Mouse (Mus musculus) liver, postnatal 0 days (tissue): ENCODE results near the gene Nme6. TPM values are rescaled to one million over a fixed set of nuclear protein-coding genes. Genes with fewer than 3 reads are reported as not detected.

Experiments
- ATAC-seq: fragments of 200-750 bp; cut with Nextera tagmentation; 2 replicates; pipeline ENCODE4 v1.8.0; 2017; ENCODE audit warnings: mild to moderate bottlenecking, moderate library complexity
- DNase-seq: peaks from one replicate; pipeline ENCODE4 v3.0.0-alpha.2; 2016
- H3K27ac ChIP-seq: fragments of 300-500 bp; sonication (generic); 2 replicates; pipeline ENCODE4 v1.5.1; 2014; ENCODE audit warnings: antibody characterized with exemption, moderate library complexity, mild to moderate bottlenecking, low read depth
- H3K27me3 ChIP-seq: fragments of 300-500 bp; sonication (generic); 2 replicates; pipeline ENCODE4 v1.6.1; 2014; ENCODE audit warnings: low read length, control low read depth, mixed read lengths; ENCODE audit not compliant: insufficient read depth
- H3K36me3 ChIP-seq: fragments of 300-500 bp; sonication (generic); replicated peaks from 2 replicates; pipeline ENCODE4 v1.6.1; 2014; ENCODE audit warnings: mild to moderate bottlenecking, control low read depth, low read length, moderate library complexity, mixed read lengths; ENCODE audit not compliant: insufficient read depth
- H3K4me1 ChIP-seq: fragments of 300-500 bp; sonication (generic); 2 replicates; pipeline ENCODE4 v1.6.1; 2014; ENCODE audit warnings: antibody characterized with exemption, mild to moderate bottlenecking, control low read depth; ENCODE audit not compliant: insufficient read depth
- H3K4me2 ChIP-seq: fragments of 300-500 bp; sonication (generic); 2 replicates; pipeline ENCODE4 v1.6.1; 2014; ENCODE audit warnings: low read depth, mild to moderate bottlenecking, low read length, moderate library complexity, mixed read lengths
- H3K4me3 ChIP-seq: fragments of 300-500 bp; sonication (generic); 2 replicates; pipeline ENCODE4 v1.5.1; 2014; ENCODE audit warnings: low read depth, low read length
- H3K9ac ChIP-seq: fragments of 300-500 bp; sonication (generic); replicated peaks from 2 replicates; pipeline ENCODE4 v1.6.1; 2014; ENCODE audit warnings: mild to moderate bottlenecking, moderate library complexity
- H3K9me3 ChIP-seq: fragments of 300-500 bp; sonication (generic); 2 replicates; pipeline ENCODE4 v1.6.1; 2016; ENCODE audit warnings: mild to moderate bottlenecking, control low read depth, low read length, mixed read lengths
- CTCF ChIP-seq: sonication (generic); IDR thresholded peaks from 2 replicates; pipeline ENCODE4 v1.5.1; 2016; ENCODE audit warnings: antibody characterized with exemption, low read depth
- EP300 ChIP-seq: IDR thresholded peaks from 2 replicates; pipeline ENCODE4 v1.6.1; 2016; ENCODE audit warnings: antibody characterized with exemption, low read depth, mild to moderate bottlenecking
- WGBS: fragments of 180-500 bp; shearing (Covaris S2); extraction: QIAGEN DNeasy Blood & Tissue Kit; methylation state at CpG from one replicate; pipeline ENCODE4 v1.1.7; 2014; ENCODE audit not compliant: insufficient replicate concordance; 5-methylcytosine and 5-hydroxymethylcytosine counted together
- polyA plus RNA-seq: library from polyadenylated mRNA; unstranded; fragments of >200 nt; fragmentation: Nextera tagmentation; extraction: Ambion mirVana; gene quantifications from 2 replicates; pipeline ENCODE4 v1.2.1, GENCODE M21; 2015

The Nme6 gene
- polyA plus RNA-seq, 1 experiment from 2014 or later, result 30.7 TPM

DNA sequence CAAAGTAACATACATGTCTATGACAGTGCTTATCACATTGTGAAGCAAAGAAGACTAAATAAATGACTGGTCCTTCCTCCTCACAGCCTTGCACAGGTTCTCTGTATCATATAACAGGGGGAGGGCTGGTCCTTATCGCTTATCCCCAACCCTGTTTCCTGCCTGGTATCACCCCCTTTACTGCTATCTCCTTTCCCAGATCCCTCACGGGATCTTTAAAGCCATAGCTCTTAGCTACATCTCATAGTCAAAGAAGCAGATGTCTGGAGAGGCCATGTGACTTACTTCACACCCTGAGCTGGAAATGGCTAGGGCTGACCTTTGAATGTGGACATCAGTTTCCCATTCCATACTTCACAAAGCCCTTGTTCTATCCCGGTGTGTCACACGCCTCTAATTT, 6.8 kb upstream of the Nme6 start:
- WGBS, result 37% methylated on average over 4 of the region's 4 CpGs
- Histone ChIP-seq H3K27ac (no peak overlapping the region), H3K4me2 (no peak overlapping the region), H3K9me3 (no peaks in the 10 kb centered on the region), H3K27me3 (no peaks in the 10 kb centered on the region), H3K9ac (no peak overlapping the region), H3K4me3 (no peak overlapping the region), H3K36me3 (no peaks in the 10 kb centered on the region), H3K4me1 (no peaks in the 10 kb centered on the region)
- ATAC-seq (no peak), DNase-seq (no peak)
- no peak for TF ChIP-seq CTCF
- no peak for TF ChIP-seq EP300

DNA sequence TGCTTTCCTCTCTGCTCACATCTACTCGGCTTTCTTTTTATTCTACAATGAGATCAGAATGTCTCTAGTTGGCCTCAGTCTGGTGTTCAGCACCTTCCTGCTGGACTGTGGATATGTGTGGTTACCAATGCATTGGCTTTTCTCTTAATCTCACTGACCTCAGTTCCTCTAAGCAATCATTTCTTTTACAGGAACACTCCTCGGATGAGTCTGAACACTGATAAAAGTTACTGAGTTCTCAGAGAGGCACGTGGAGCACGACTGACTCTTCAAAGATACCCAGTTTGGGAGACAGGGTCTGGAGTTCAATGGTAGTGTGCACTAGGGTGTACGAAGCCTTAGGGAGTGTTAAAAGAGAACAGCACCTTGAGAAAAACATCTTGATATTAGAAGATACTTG, 6.4 kb upstream of the Nme6 start:
- ATAC-seq (no peak), DNase-seq (no peak)
- TF ChIP-seq CTCF, result no peak
- no peak for TF ChIP-seq EP300
- Histone ChIP-seq H3K27ac (no peak overlapping the region), H3K27me3 (no peaks in the 10 kb centered on the region), H3K9me3 (no peaks in the 10 kb centered on the region), H3K4me3 (no peak overlapping the region), H3K4me2 (no peak overlapping the region), H3K36me3 (no peaks in the 10 kb centered on the region), H3K4me1 (no peaks in the 10 kb centered on the region), H3K9ac (no peak overlapping the region)
- 38% methylated on average over 5 of the region's 5 CpGs for WGBS

DNA sequence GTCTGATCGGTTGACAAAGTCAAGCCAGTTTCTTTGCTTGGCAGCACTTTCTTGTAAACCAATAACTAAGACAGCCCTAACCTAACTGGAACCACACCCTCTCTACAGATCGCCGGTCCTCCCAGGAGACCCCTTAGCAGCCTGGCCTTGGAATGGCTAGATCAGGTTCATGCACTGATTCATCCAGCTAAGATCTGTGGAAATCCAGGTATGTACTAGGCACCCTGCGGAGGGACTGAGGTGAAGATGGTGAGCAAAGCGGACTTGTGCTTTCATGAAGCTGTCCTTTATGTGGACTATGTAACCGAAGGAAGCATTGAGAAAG, 501 bp downstream of the Nme6 start:
- Histone ChIP-seq H3K27me3 (no peaks in the 10 kb centered on the region), H3K36me3 (no peaks in the 10 kb centered on the region), H3K27ac (peak overlapping the region; percentile 74), H3K4me1 (peaks cover 9% of the 10 kb centered on the region; the same call in 1 of the 2 replicates), H3K4me2 (peak overlapping the region; percentile 99), H3K4me3 (peak overlapping the region; percentile 84), H3K9me3 (no peaks in the 10 kb centered on the region), H3K9ac (peak overlapping the region; percentile 60)
- TF ChIP-seq EP300 (no peak), CTCF (no peak)
- DNase-seq, result no peak
- 0 out of 2 replicates have a peak, but pooled peaks have one; percentile 6 for ATAC-seq
- WGBS, result 5% methylated on average over 6 of the region's 6 CpGs

DNA sequence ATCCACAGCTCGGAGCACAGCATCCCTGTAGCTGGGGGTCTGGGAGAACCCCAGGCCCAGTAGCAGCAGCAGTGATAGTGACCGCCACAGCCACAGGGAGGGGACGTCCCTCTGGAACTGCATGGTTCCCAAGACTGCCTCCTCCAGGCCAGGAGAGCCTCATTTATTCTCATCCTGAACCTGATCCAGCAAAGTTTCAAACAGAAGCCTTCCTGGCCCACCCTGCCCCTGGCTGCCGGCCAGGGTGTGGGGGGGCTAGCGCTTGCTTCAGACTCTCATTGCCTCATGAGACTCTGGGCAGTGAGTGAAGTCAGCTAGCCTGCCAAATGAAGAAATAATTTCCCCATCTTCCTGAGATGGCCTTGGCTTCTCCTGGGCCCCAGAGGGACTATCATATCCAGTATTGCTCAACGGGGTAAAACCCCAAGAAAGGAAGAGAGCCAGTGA, 16.8 kb downstream of the Nme6 start, which contains the start of gene Camp:
Gene Camp, minus strand, starts transcription at position 306 of the 447 bp plus-strand sequence.
- TF ChIP-seq CTCF (no peak), EP300 (no peak)
- H3K4me3 ChIP-seq, result peak within 1 kb of the TSS; percentile 32
- H3K4me2 ChIP-seq, result 0 out of 2 replicates have a peak within 1 kb of the TSS, but pooled peaks have one; percentile 6
- no peaks in the 10 kb centered on the region for H3K9me3 ChIP-seq
- no peaks in the 10 kb centered on the region for H3K36me3 ChIP-seq
- DNase-seq (peak; percentile 64), ATAC-seq (peak; percentile 60)
- peak within 1 kb of the TSS; percentile 44 for H3K9ac ChIP-seq
- no peaks in the 10 kb centered on the region for H3K27me3 ChIP-seq
- 71% methylated on average over 6 of the region's 6 CpGs for WGBS
- peak within 1 kb of the TSS; percentile 59 for H3K27ac ChIP-seq
- H3K4me1 ChIP-seq, result 0 out of 2 replicates have a peak, but pooled peaks cover 3% of the 10 kb centered on the region

DNA sequence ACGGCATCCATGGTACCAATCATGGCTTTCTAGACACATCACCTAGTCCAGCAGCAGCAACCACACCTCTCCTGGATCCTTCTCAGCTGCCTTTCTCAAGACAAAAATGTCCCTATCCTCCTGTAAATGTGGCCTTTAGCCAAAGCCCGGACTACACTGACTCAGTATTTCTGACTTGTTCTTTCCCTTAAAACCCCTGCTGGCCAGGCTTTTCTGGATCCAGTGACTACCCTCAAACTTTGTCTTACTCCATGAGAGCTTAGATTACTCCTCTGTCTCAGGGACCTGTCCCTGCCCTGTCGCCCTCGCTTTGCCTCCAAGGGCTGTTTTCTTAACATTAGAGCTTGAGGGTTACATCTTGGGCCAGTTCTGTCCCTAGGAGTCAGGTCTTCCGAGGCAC, 17.6 kb downstream of the Nme6 start:
- TF ChIP-seq EP300 (no peak), CTCF (no peak)
- H3K36me3 ChIP-seq, result no peaks in the 10 kb centered on the region
- H3K9ac ChIP-seq, result no peak overlapping the region
- H3K4me2 ChIP-seq, result no peak overlapping the region
- ATAC-seq (no peak), DNase-seq (no peak)
- 0 out of 2 replicates have a peak, but pooled peaks cover 3% of the 10 kb centered on the region for H3K4me1 ChIP-seq
- H3K27ac ChIP-seq, result no peak overlapping the region
- 78% methylated on average over 5 of the region's 5 CpGs for WGBS
- no peaks in the 10 kb centered on the region for H3K27me3 ChIP-seq
- no peaks in the 10 kb centered on the region for H3K9me3 ChIP-seq
- H3K4me3 ChIP-seq, result no peak overlapping the region

DNA sequence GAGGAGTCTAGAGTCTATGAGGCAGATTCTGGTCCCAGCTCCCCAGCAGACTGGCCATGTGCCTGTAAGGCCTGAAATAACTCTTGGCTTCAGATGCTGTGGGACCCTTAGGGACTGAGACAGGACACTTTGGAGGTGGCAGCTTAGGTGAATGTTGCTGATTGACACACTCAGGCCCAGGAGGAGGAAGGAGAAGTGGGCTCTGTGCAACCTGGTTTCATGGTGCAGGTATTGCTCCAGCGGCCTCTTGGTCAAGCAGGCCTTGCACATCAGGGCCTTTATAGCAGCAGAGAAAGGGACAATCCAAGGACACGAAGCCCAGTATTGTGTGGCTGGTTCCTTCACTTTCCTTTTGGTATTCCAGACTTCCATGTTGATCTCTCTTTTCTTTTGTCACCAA, 21.8 kb downstream of the Nme6 start:
- Histone ChIP-seq H3K36me3 (no peaks in the 10 kb centered on the region), H3K4me3 (no peak overlapping the region), H3K27ac (peak overlapping the region; percentile 16; the same call in 1 of the 2 replicates), H3K9me3 (no peaks in the 10 kb centered on the region), H3K4me1 (peaks cover 8% of the 10 kb centered on the region; the same call in 1 of the 2 replicates), H3K27me3 (no peaks in the 10 kb centered on the region), H3K9ac (no peak overlapping the region), H3K4me2 (no peak overlapping the region)
- 61% methylated on average over 2 of the region's 2 CpGs for WGBS
- peak; percentile 26; the same call in 1 of the 2 replicates for ATAC-seq
- TF ChIP-seq CTCF (no peak), EP300 (no peak)
- DNase-seq, result peak; percentile 37

DNA sequence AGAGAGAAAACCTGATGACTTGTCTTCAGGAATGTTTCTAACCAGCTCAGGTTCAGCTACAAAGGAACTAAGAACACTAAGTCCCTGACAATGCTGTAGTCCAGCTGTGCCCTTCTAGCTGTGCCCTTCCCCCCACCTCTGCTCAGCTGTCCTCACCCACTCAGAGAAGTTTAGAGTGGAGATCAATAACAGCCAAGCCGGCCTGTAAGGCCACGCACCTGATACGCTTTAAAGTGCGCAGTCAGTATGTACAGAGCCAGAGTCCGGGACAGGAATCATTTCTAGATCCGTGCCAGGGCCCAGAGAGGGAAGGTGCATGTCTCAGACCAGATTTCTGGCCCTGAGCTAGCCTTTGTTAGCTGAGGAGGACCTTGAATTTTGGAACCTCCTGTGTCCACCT, 23.4 kb downstream of the Nme6 start:
- Histone ChIP-seq H3K9ac (no peak overlapping the region), H3K36me3 (no peaks in the 10 kb centered on the region), H3K4me2 (no peak overlapping the region), H3K4me1 (peaks cover 8% of the 10 kb centered on the region; the same call in 1 of the 2 replicates), H3K27ac (peak overlapping the region; percentile 59), H3K27me3 (no peaks in the 10 kb centered on the region), H3K9me3 (no peaks in the 10 kb centered on the region), H3K4me3 (no peak overlapping the region)
- TF ChIP-seq CTCF (no peak), EP300 (no peak)
- peak; percentile 30 for DNase-seq
- ATAC-seq, result peak; percentile 93
- WGBS, result 54% methylated on average over 6 of the region's 6 CpGs
